Mouse (Mus musculus): Measurements from ENCODE around the gene Zbtb16.

The Zbtb16 gene

GRCm38 (mm10) chr9:48828839-48829238 lies 7.2 kb downstream of the Zbtb16 start:
- in situ Hi-C loops (cut with MboI; ENCODE audit: unreplicated experiment in 2 of 2), result no loop called here

- in situ Hi-C loops (cut with MboI; ENCODE audit: unreplicated experiment in 2 of 2), result no loop called here
Observed at GRCm38 (mm10) chr9:48826377-48826889, 9.6 kb downstream of the Zbtb16 start.

- in situ Hi-C loops (cut with MboI; ENCODE audit: unreplicated experiment in 2 of 2), result no loop called here
Observed at GRCm38 (mm10) chr9:48824533-48825130, 11.4 kb downstream of the Zbtb16 start.

GRCm38 (mm10) chr9:48823851-48824250 lies 12.2 kb downstream of the Zbtb16 start:
- in situ Hi-C loops (cut with MboI; ENCODE audit: unreplicated experiment in 2 of 2), result no loop called here

- in situ Hi-C loops (cut with MboI; ENCODE audit: unreplicated experiment in 2 of 2), result no loop called here
Observed at GRCm38 (mm10) chr9:48823319-48823705, 12.7 kb downstream of the Zbtb16 start.

GRCm38 (mm10) chr9:48822586-48823318 lies 13.3 kb downstream of the Zbtb16 start:
- in situ Hi-C loops (cut with MboI; ENCODE audit: unreplicated experiment in 2 of 2), result no loop called here

GRCm38 (mm10) chr9:48821916-48822585 lies 14.0 kb downstream of the Zbtb16 start:
- in situ Hi-C loops (cut with MboI; ENCODE audit: unreplicated experiment in 2 of 2), result no loop called here

- in situ Hi-C loops (cut with MboI; ENCODE audit: unreplicated experiment in 2 of 2), result no loop called here
Observed at GRCm38 (mm10) chr9:48821431-48821830, 14.6 kb downstream of the Zbtb16 start.

- in situ Hi-C loops (cut with MboI; ENCODE audit: unreplicated experiment in 2 of 2), result no loop called here
Observed at GRCm38 (mm10) chr9:48820791-48821190, 15.2 kb downstream of the Zbtb16 start.

- in situ Hi-C loops (cut with MboI; ENCODE audit: unreplicated experiment in 2 of 2), result no loop called here
Observed at GRCm38 (mm10) chr9:48819695-48820094, 16.3 kb downstream of the Zbtb16 start.

- in situ Hi-C loops (cut with MboI; ENCODE audit: unreplicated experiment in 2 of 2), result no loop called here
Observed at GRCm38 (mm10) chr9:48819137-48819536, 16.9 kb downstream of the Zbtb16 start.

- in situ Hi-C loops (cut with MboI; ENCODE audit: unreplicated experiment in 2 of 2), result no loop called here
Observed at GRCm38 (mm10) chr9:48817907-48818306, 18.1 kb downstream of the Zbtb16 start.

- in situ Hi-C loops (cut with MboI; ENCODE audit: unreplicated experiment in 2 of 2), result no loop called here
Observed at GRCm38 (mm10) chr9:48817399-48817793, 18.6 kb downstream of the Zbtb16 start.

GRCm38 (mm10) chr9:48816678-48817398 lies 19.2 kb downstream of the Zbtb16 start:
- in situ Hi-C loops (cut with MboI; ENCODE audit: unreplicated experiment in 2 of 2), result no loop called here

GRCm38 (mm10) chr9:48816157-48816556 lies 19.9 kb downstream of the Zbtb16 start:
- in situ Hi-C loops (cut with MboI; ENCODE audit: unreplicated experiment in 2 of 2), result no loop called here

- in situ Hi-C loops (cut with MboI; ENCODE audit: unreplicated experiment in 2 of 2), result no loop called here
Observed at GRCm38 (mm10) chr9:48814881-48815495, 21.0 kb downstream of the Zbtb16 start.

- in situ Hi-C loops (cut with MboI; ENCODE audit: unreplicated experiment in 2 of 2), result no loop called here
Observed at GRCm38 (mm10) chr9:48813960-48814880, 21.8 kb downstream of the Zbtb16 start.

- in situ Hi-C loops (cut with MboI; ENCODE audit: unreplicated experiment in 2 of 2), result no loop called here
Observed at GRCm38 (mm10) chr9:48812352-48812751, 23.7 kb downstream of the Zbtb16 start.

GRCm38 (mm10) chr9:48806591-48806990 lies 29.4 kb downstream of the Zbtb16 start:
- in situ Hi-C loops (cut with MboI; ENCODE audit: unreplicated experiment in 2 of 2), result no loop called here

Data from v-Abl transformed pro-B cells (cell line).